Mouse (Mus musculus) embryonic stem cell, embryonic (primary cell): ENCODE results near the gene Aaas.

Source experiments
- CTCF ChIA-PET, 4 experiments: fragments of 300-600 bp in 2 of 4; fragments of 350-600 bp in 2 of 4; sonication (Branson Sonifier 250); formaldehyde crosslinking; loops; one replicate each; lab custom pipeline; 2022; ENCODE audit warnings: inconsistent platforms in 2 of 4; lab: Charles Lee
- POLR2A ChIA-PET, 4 experiments: fragments of 300-600 bp in 2 of 4; fragments of 350-600 bp in 2 of 4; sonication (Branson Sonifier 250); formaldehyde crosslinking; loops; one replicate each; lab custom pipeline; 2022; ENCODE audit warnings: antibody characterized with exemption in 4 of 4, inconsistent platforms in 1 of 4; lab: Charles Lee

Aaas gene

GRCm38 (mm10) chr15:102344490-102344889 is 6.1 kb downstream of the Aaas start:
- POLR2A ChIA-PET, result interaction anchor here in 3 of 4 experiments (0.6 to 1.6 kb wide), 4 partner anchors 9 to 173 kb away, joined by 3 to 4 read pairs (median 3); partner anchors contain the start of genes Myg1 (in 1 of the 3), Pfdn5 (in 1 of the 3) and Tarbp2 (in 1 of the 3)

GRCm38 (mm10) chr15:102341580-102341979 is 9.0 kb downstream of the Aaas start:
- CTCF ChIA-PET, result interaction anchor here in 2 of 4 experiments (0.7 to 1.8 kb wide), 3 partner anchors 36 to 184 kb away, joined by 3 to 8 read pairs (median 5); partner anchors contain the start of gene Npff (in 1 of the 2)
- POLR2A ChIA-PET, result interaction anchor here in 2 of 4 experiments (0.6 to 1.4 kb wide), 5 partner anchors 9 to 101 kb away, joined by 3 to 6 read pairs (median 4); partner anchors contain the start of genes Aaas (in 1 of the 2) and Pfdn5 (in 1 of the 2)

More at GRCm38 (mm10) chr15:102344490-102344889, 6.1 kb downstream of the Aaas start:
- CTCF ChIA-PET, result interaction anchor here in 2 of 4 experiments (0.6 to 1.5 kb wide), 3 partner anchors 12 to 703 kb away, joined by 3 read pairs; no protein-coding TSS in a partner anchor

GRCm38 (mm10) chr15:102339612-102340011 is 11.0 kb downstream of the Aaas start:
- CTCF ChIA-PET, result interaction anchor here in 1 of 4 experiments (0.8 to 1.0 kb wide), 2 partner anchors 10 to 183 kb away, joined by 3 read pairs; no protein-coding TSS in a partner anchor

GRCm38 (mm10) chr15:102336946-102337345 is 13.6 kb downstream of the Aaas start:
- POLR2A ChIA-PET, result interaction anchor here in 2 of 4 experiments (0.6 to 2.4 kb wide), 7 partner anchors 9 to 232 kb away, joined by 3 to 10 read pairs (median 3); partner anchors contain the start of gene Aaas (in 1 of the 2)
- CTCF ChIA-PET, result interaction anchor here in 1 of 4 experiments (0.5 kb wide), 1 partner anchor 15 kb away, joined by 4 read pairs; no protein-coding TSS in a partner anchor

More at GRCm38 (mm10) chr15:102339612-102340011, 11.0 kb downstream of the Aaas start:
- POLR2A ChIA-PET, result interaction anchor here in 3 of 4 experiments (0.5 to 1.0 kb wide), 3 partner anchors 37 to 88 kb away, joined by 4 to 7 read pairs (median 4); no protein-coding TSS in a partner anchor

- ChIA-PET CTCF (interaction anchor here in 3 of 4 experiments (0.8 to 1.5 kb wide), 5 partner anchors 10 to 228 kb away, joined by 3 to 6 read pairs (median 4); partner anchors contain the start of genes Aaas (in 1 of the 3) and Pfdn5 (in 1 of the 3)), POLR2A (interaction anchor here in 2 of 4 experiments (0.7 to 1.5 kb wide), 14 partner anchors 8 to 253 kb away, joined by 3 to 5 read pairs (median 3); partner anchors contain the start of genes Aaas (in 2 of the 2), Pfdn5 (in 2 of the 2) and Sp1 (in 1 of the 2))
These were observed 14.6 kb downstream of the Aaas start for GRCm38 (mm10) chr15:102335925-102336324.

- CTCF ChIA-PET, result interaction anchor here (0.6 to 1.5 kb wide), 6 partner anchors 9 to 227 kb away, joined by 3 to 6 read pairs (median 3); partner anchors contain the start of genes Aaas (in 2 of the 4) and Pfdn5 (in 1 of the 4)
- POLR2A ChIA-PET, result interaction anchor here in 2 of 4 experiments (0.7 to 1.5 kb wide), 16 partner anchors 9 to 252 kb away, joined by 3 to 4 read pairs (median 3); partner anchors contain the start of genes Pfdn5 (in 2 of the 2), Aaas (in 1 of the 2) and Sp1 (in 1 of the 2)
These were observed 15.3 kb downstream of the Aaas start for GRCm38 (mm10) chr15:102335254-102335653.

- CTCF ChIA-PET, result interaction anchor here in 3 of 4 experiments (0.6 to 1.2 kb wide), 8 partner anchors 15 to 224 kb away, joined by 3 to 9 read pairs (median 3); partner anchors contain the start of gene Aaas (in 2 of the 3)
- POLR2A ChIA-PET, result interaction anchor here in 3 of 4 experiments (0.6 to 2.1 kb wide), 32 partner anchors 9 to 258 kb away, joined by 3 to 15 read pairs (median 4); partner anchors contain the start of genes Aaas (in 2 of the 3), Eif4b (in 1 of the 3), Espl1 (in 1 of the 3) and Pcbp2 (in 1 of the 3)
These were observed 19.0 kb downstream of the Aaas start, which contains the start of gene Myg1 for GRCm38 (mm10) chr15:102331610-102332015. Gene Myg1, plus strand, starts transcription at chr15:102331709.

- ChIA-PET CTCF (interaction anchor here in 3 of 4 experiments (0.6 to 1.5 kb wide), 10 partner anchors 9 to 223 kb away, joined by 3 to 5 read pairs (median 3); no protein-coding TSS in a partner anchor), POLR2A (interaction anchor here (0.6 to 3.8 kb wide), 44 partner anchors 8 to 809 kb away, joined by 3 to 26 read pairs (median 4); partner anchors contain the start of genes Sp1 (in 2 of the 4), Spryd3 (in 2 of the 4), Aaas (in 1 of the 4) and Espl1 (in 1 of the 4))
These were observed 23.7 kb downstream of the Aaas start for GRCm38 (mm10) chr15:102326892-102327291.

GRCm38 (mm10) chr15:102326022-102326576 is 24.5 kb downstream of the Aaas start, which contains the start of gene Pfdn5:
Gene Pfdn5, plus strand, starts transcription at chr15:102326116.
- ChIA-PET CTCF (interaction anchor here (0.6 to 1.5 kb wide), 17 partner anchors 9 to 345 kb away, joined by 3 to 6 read pairs (median 3); no protein-coding TSS in a partner anchor), POLR2A (interaction anchor here in 3 of 4 experiments (0.6 to 3.8 kb wide), 55 partner anchors 8 to 345 kb away, joined by 3 to 26 read pairs (median 4); partner anchors contain the start of genes Aaas (in 2 of the 3), Sp1 (in 2 of the 3), Spryd3 (in 2 of the 3) and Espl1 (in 1 of the 3))

- ChIA-PET POLR2A (interaction anchor here in 3 of 4 experiments (0.6 to 3.8 kb wide), 24 partner anchors 8 to 1671 kb away, joined by 3 to 26 read pairs (median 3); partner anchors contain the start of genes Sp1 (in 2 of the 3), Aaas (in 1 of the 3), Krt2 (in 1 of the 3) and Spryd3 (in 1 of the 3)), CTCF (interaction anchor here (0.6 to 1.4 kb wide), 11 partner anchors 9 to 261 kb away, joined by 3 to 6 read pairs (median 4); partner anchors contain the start of genes Sp1 (in 1 of the 4) and Sp7 (in 1 of the 4))
These were observed 25.7 kb downstream of the Aaas start for GRCm38 (mm10) chr15:102324654-102325473.

GRCm38 (mm10) chr15:102316263-102316662 is 34.3 kb downstream of the Aaas start:
- POLR2A ChIA-PET, result interaction anchor here in 3 of 4 experiments (0.8 to 4.8 kb wide), 29 partner anchors 9 to 180 kb away, joined by 3 to 26 read pairs (median 4); partner anchors contain the start of genes Pfdn5 (in 3 of the 3), Myg1 (in 2 of the 3), Aaas (in 1 of the 3) and Espl1 (in 1 of the 3)

GRCm38 (mm10) chr15:102315292-102315691 is 35.3 kb downstream of the Aaas start:
- ChIA-PET POLR2A (interaction anchor here (0.8 to 4.8 kb wide), 27 partner anchors 8 to 196 kb away, joined by 3 to 26 read pairs (median 5); partner anchors contain the start of genes Pfdn5 (in 3 of the 4), Aaas (in 1 of the 4), Espl1 (in 1 of the 4) and Myg1 (in 1 of the 4)), CTCF (interaction anchor here (0.6 to 2.9 kb wide), 17 partner anchors 9 to 552 kb away, joined by 3 to 15 read pairs (median 4); partner anchors contain the start of gene Aaas (in 1 of the 4))

More at GRCm38 (mm10) chr15:102316263-102316662, 34.3 kb downstream of the Aaas start:
- CTCF ChIA-PET, result interaction anchor here (0.6 to 2.9 kb wide), 29 partner anchors 8 to 251 kb away, joined by 3 to 15 read pairs (median 4); partner anchors contain the start of genes Aaas (in 1 of the 4), Myg1 (in 1 of the 4) and Pfdn5 (in 1 of the 4)

- POLR2A ChIA-PET, result interaction anchor here in 3 of 4 experiments (0.6 to 1.7 kb wide), 10 partner anchors 8 to 1269 kb away, joined by 3 to 6 read pairs (median 4); partner anchors contain the start of gene Espl1 (in 1 of the 3)
- CTCF ChIA-PET, result interaction anchor here in 3 of 4 experiments (0.6 to 1.3 kb wide), 5 partner anchors 13 to 205 kb away, joined by 3 to 10 read pairs (median 6); no protein-coding TSS in a partner anchor
These were observed 39.1 kb downstream of the Aaas start for GRCm38 (mm10) chr15:102311489-102311888.

GRCm38 (mm10) chr15:102310074-102310845 is 40.3 kb downstream of the Aaas start:
- ChIA-PET CTCF (interaction anchor here in 2 of 4 experiments (0.5 to 1.4 kb wide), 2 partner anchors 11 to 71 kb away, joined by 3 to 12 read pairs; no protein-coding TSS in a partner anchor), POLR2A (interaction anchor here in 2 of 4 experiments (0.6 to 3.6 kb wide), 9 partner anchors 10 to 104 kb away, joined by 3 to 14 read pairs (median 4); partner anchors contain the start of gene Espl1 (in 1 of the 2))
